Mouse (Mus musculus): Measurements from ENCODE around the gene Fuca1. TPM values are rescaled to one million over a fixed set of nuclear protein-coding genes. Genes with fewer than 3 reads are reported as not detected.
"Not testable (repeated sequence)": the region's sequence is repeated elsewhere in the genome, so short reads cannot be mapped to it uniquely, and the experiment has no call there.

Gene Fuca1
- polyA plus RNA-seq, 1 experiment from 2014 or later = 63.2 TPM

- H3K4me3 ChIP-seq; H3K27ac ChIP-seq; H3K4me1 ChIP-seq; H3K9me3 ChIP-seq; H3K27me3 ChIP-seq (replicated peaks); ATAC-seq (replicated peaks); H3K4me2 ChIP-seq; H3K9ac ChIP-seq: not testable (repeated sequence)
- WGBS = 97% methylated on average over 5 of the region's 5 CpGs
- H3K36me3 ChIP-seq (replicated peaks) = peaks cover 22% of the 10 kb centered on the region; the same call in 1 of the 2 replicates
These were observed 59.7 kb downstream of the Fuca1 start for GRCm38 (mm10) chr4:135980223-135980622.

- peaks cover 12% of the 10 kb centered on the region; the same call in 1 of the 2 replicates for H3K36me3 ChIP-seq (replicated peaks)
- H3K27me3 ChIP-seq (replicated peaks) = no peaks in the 10 kb centered on the region
- 77% methylated on average over 7 of the region's 7 CpGs for WGBS
These were observed 61.1 kb downstream of the Fuca1 start for GRCm38 (mm10) chr4:135981524-135982063.

GRCm38 (mm10) chr4:135984556-135984955, 64.0 kb downstream of the Fuca1 start:
- H3K9me3 ChIP-seq = no peaks in the 10 kb centered on the region
- 93% methylated on average over 5 of the region's 5 CpGs for WGBS
- H3K27me3 ChIP-seq (replicated peaks) = no peaks in the 10 kb centered on the region
- no peak for ATAC-seq (replicated peaks)
- peaks cover 23% of the 10 kb centered on the region for H3K4me1 ChIP-seq
- H3K4me2 ChIP-seq = no peak overlapping the region
- no peak overlapping the region for H3K27ac ChIP-seq
- no peak overlapping the region for H3K9ac ChIP-seq
- peaks cover 8% of the 10 kb centered on the region; the same call in 1 of the 2 replicates for H3K36me3 ChIP-seq (replicated peaks)
- H3K4me3 ChIP-seq = no peak overlapping the region

More at GRCm38 (mm10) chr4:135981524-135982063, 61.1 kb downstream of the Fuca1 start:
- no peak overlapping the region for H3K9ac ChIP-seq
- H3K4me1 ChIP-seq = peaks cover 16% of the 10 kb centered on the region
- no peak for ATAC-seq (replicated peaks)
- no peak overlapping the region for H3K4me3 ChIP-seq
- H3K4me2 ChIP-seq = no peak overlapping the region
- H3K9me3 ChIP-seq = no peaks in the 10 kb centered on the region
- H3K27ac ChIP-seq = no peak overlapping the region

GRCm38 (mm10) chr4:135985193-135985592, 64.7 kb downstream of the Fuca1 start:
- 96% methylated on average over 5 of the region's 5 CpGs for WGBS
- no peak overlapping the region for H3K9ac ChIP-seq
- 0 out of 2 replicates have a peak overlapping the region, but pooled peaks have one; percentile 91 for H3K4me2 ChIP-seq

GRCm38 (mm10) chr4:135985769-135986168, 65.2 kb downstream of the Fuca1 start:
- H3K4me3 ChIP-seq = peak overlapping the region; percentile 74
- H3K4me1 ChIP-seq = peaks cover 23% of the 10 kb centered on the region
- ATAC-seq (replicated peaks) = no peak
- H3K27ac ChIP-seq = no peak overlapping the region
- peak overlapping the region; percentile 91 for H3K4me2 ChIP-seq
- H3K9me3 ChIP-seq = no peaks in the 10 kb centered on the region
- no peaks in the 10 kb centered on the region for H3K27me3 ChIP-seq (replicated peaks)
- peaks cover 8% of the 10 kb centered on the region; the same call in 1 of the 2 replicates for H3K36me3 ChIP-seq (replicated peaks)
- H3K9ac ChIP-seq = no peak overlapping the region
- WGBS = 91% methylated on average over 7 of the region's 7 CpGs

More at GRCm38 (mm10) chr4:135985193-135985592, 64.7 kb downstream of the Fuca1 start:
- no peak overlapping the region for H3K27ac ChIP-seq
- H3K9me3 ChIP-seq = no peaks in the 10 kb centered on the region
- peaks cover 8% of the 10 kb centered on the region; the same call in 1 of the 2 replicates for H3K36me3 ChIP-seq (replicated peaks)
- peaks cover 23% of the 10 kb centered on the region for H3K4me1 ChIP-seq
- no peak for ATAC-seq (replicated peaks)
- H3K4me3 ChIP-seq = no peak overlapping the region
- no peaks in the 10 kb centered on the region for H3K27me3 ChIP-seq (replicated peaks)

- no peak for ATAC-seq (replicated peaks)
- peaks cover 8% of the 10 kb centered on the region; the same call in 1 of the 2 replicates for H3K36me3 ChIP-seq (replicated peaks)
- peak overlapping the region; percentile 74 for H3K4me3 ChIP-seq
- H3K4me2 ChIP-seq = peak overlapping the region; percentile 91
- H3K9me3 ChIP-seq = no peaks in the 10 kb centered on the region
- 6% methylated on average over 23 of the region's 23 CpGs for WGBS
- H3K4me1 ChIP-seq = peaks cover 23% of the 10 kb centered on the region
- no peaks in the 10 kb centered on the region for H3K27me3 ChIP-seq (replicated peaks)
- peak overlapping the region; percentile 92 for H3K9ac ChIP-seq
- H3K27ac ChIP-seq = peak overlapping the region; percentile 94
These were observed 65.9 kb downstream of the Fuca1 start for GRCm38 (mm10) chr4:135986301-135986942.

GRCm38 (mm10) chr4:135986943-135987710, 66.6 kb downstream of the Fuca1 start, which contains the start of gene Pithd1:
Gene Pithd1 (minus strand): TSS chr4:135987264.
- H3K4me1 ChIP-seq = peaks cover 23% of the 10 kb centered on the region
- H3K9ac ChIP-seq = peak within 1 kb of the TSS; percentile 92
- no peaks in the 10 kb centered on the region for H3K27me3 ChIP-seq (replicated peaks)
- WGBS = under 1% methylated on average over 75 of the region's 81 CpGs
- peak within 1 kb of the TSS; percentile 94 for H3K27ac ChIP-seq
- H3K36me3 ChIP-seq (replicated peaks) = peaks cover 8% of the 10 kb centered on the region; the same call in 1 of the 2 replicates
- peak within 1 kb of the TSS; percentile 74 for H3K4me3 ChIP-seq
- H3K4me2 ChIP-seq = peak within 1 kb of the TSS; percentile 91
- H3K9me3 ChIP-seq = no peaks in the 10 kb centered on the region
- peak; percentile 94 for ATAC-seq (replicated peaks)

GRCm38 (mm10) chr4:135987714-135988113, 67.2 kb downstream of the Fuca1 start:
- Histone ChIP-seq H3K36me3 (replicated peaks) (peaks cover 8% of the 10 kb centered on the region; the same call in 1 of the 2 replicates), H3K27ac (peak overlapping the region; percentile 94), H3K4me3 (peak overlapping the region; percentile 74), H3K9ac (peak overlapping the region; percentile 92; the same call in 1 of the 2 replicates), H3K9me3 (no peaks in the 10 kb centered on the region), H3K4me2 (peak overlapping the region; percentile 91), H3K4me1 (peaks cover 23% of the 10 kb centered on the region), H3K27me3 (replicated peaks) (no peaks in the 10 kb centered on the region)
- ATAC-seq (replicated peaks) = no peak
- 62% methylated on average over 9 of the region's 9 CpGs for WGBS

Other genes with a start within 250 kb of the Fuca1 start
- 0.19 and 0.41 TPM in 2 replicates for gene Ifnlr1, start 234.4 kb upstream of the Fuca1 start, polyA plus RNA-seq (2015; fragmentation: Nextera tagmentation; extraction: Ambion mirVana)
- not detected in 2 replicates for gene Il22ra1, start 192.6 kb upstream of the Fuca1 start, polyA plus RNA-seq (2015; fragmentation: Nextera tagmentation; extraction: Ambion mirVana)
- 0.27 and 0.70 TPM in 2 replicates for gene Myom3, start 161.0 kb upstream of the Fuca1 start, polyA plus RNA-seq (2015; fragmentation: Nextera tagmentation; extraction: Ambion mirVana)
- 183 and 190 TPM in 2 replicates for gene Srsf10, start 65.0 kb upstream of the Fuca1 start, polyA plus RNA-seq (2015; fragmentation: Nextera tagmentation; extraction: Ambion mirVana)
- gene Pnrc2, start 46.9 kb upstream of the Fuca1 start, polyA plus RNA-seq (2015; fragmentation: Nextera tagmentation; extraction: Ambion mirVana) = 92.1 and 96.0 TPM in 2 replicates
- gene Cnr2, start 25.3 kb upstream of the Fuca1 start, polyA plus RNA-seq (2015; fragmentation: Nextera tagmentation; extraction: Ambion mirVana) = 0.19 TPM in 1 of 2 replicates, not detected in the other
- gene Hmgcl, start 25.7 kb downstream of the Fuca1 start, polyA plus RNA-seq (2015; fragmentation: Nextera tagmentation; extraction: Ambion mirVana) = 57.0 and 63.4 TPM in 2 replicates
- gene Gale, start 43.0 kb downstream of the Fuca1 start, polyA plus RNA-seq (2015; fragmentation: Nextera tagmentation; extraction: Ambion mirVana) = 41.6 and 44.2 TPM in 2 replicates
- 228 and 233 TPM in 2 replicates for gene Lypla2, start 51.9 kb downstream of the Fuca1 start, polyA plus RNA-seq (2015; fragmentation: Nextera tagmentation; extraction: Ambion mirVana)
- gene Pithd1, start 66.5 kb downstream of the Fuca1 start, polyA plus RNA-seq (2015; fragmentation: Nextera tagmentation; extraction: Ambion mirVana) = 62.8 and 64.6 TPM in 2 replicates
- gene Eloa, start 101.0 kb downstream of the Fuca1 start, polyA plus RNA-seq (2015; fragmentation: Nextera tagmentation; extraction: Ambion mirVana) = 27.5 TPM in 2 replicates
- 262 and 276 TPM in 2 replicates for gene Rpl11, start 132.7 kb downstream of the Fuca1 start, polyA plus RNA-seq (2015; fragmentation: Nextera tagmentation; extraction: Ambion mirVana)
- 127 and 151 TPM in 2 replicates for gene Id3, start 222.8 kb downstream of the Fuca1 start, polyA plus RNA-seq (2015; fragmentation: Nextera tagmentation; extraction: Ambion mirVana)